Mouse (Mus musculus): Measurements from ENCODE around the gene Thsd4.

- TF ChIP-seq CTCF (IDR thresholded peaks at IDR 0.05; ENCODE audit: extremely low read depth, insufficient read length, insufficient replicate concordance, low read depth, low read length) (no peak), POLR2A (IDR thresholded peaks at IDR 0.05; ENCODE audit: low read depth, low read length) (no peak)
These were observed 458.6 kb downstream of the Thsd4 start for GRCm38 (mm10) chr9:60063191-60063720.

All from small intestine, adult 2 months (tissue).